Mouse (Mus musculus): ENCODE measurements at regions not wholly inside any gene's neighbourhood (a gene's known extent, or its start where the extent isn't known, plus 50 kb on each side); places are given as distances from the start of the nearest gene placed in this dataset.

GRCm38 (mm10) chr19:25923727-25924384 is 251.6 kb downstream of the Dmrt2 start:
- H3K27ac ChIP-seq = peak overlapping the region; percentile 38
- DNase-seq = no peak
- no peak for TF ChIP-seq CTCF (IDR thresholded peaks at IDR 0.05)
- intact Hi-C loops (cut with DNase I) = no loop called here
- no peak overlapping the region for H3K4me3 ChIP-seq

GRCm38 (mm10) chr19:25924385-25924769 is 252.2 kb downstream of the Dmrt2 start:
- H3K27ac ChIP-seq = peak overlapping the region; percentile 41
- intact Hi-C loops (cut with DNase I) = no loop called here
- no peak for TF ChIP-seq CTCF (IDR thresholded peaks at IDR 0.05)
- H3K4me3 ChIP-seq = no peak overlapping the region
- peak; percentile 39 for DNase-seq

- intact Hi-C loops (cut with DNase I) = no loop called here
- DNase-seq = no peak
- no peak for TF ChIP-seq CTCF (IDR thresholded peaks at IDR 0.05)
- Histone ChIP-seq H3K27ac (no peak overlapping the region), H3K4me3 (no peak overlapping the region)
Observed at GRCm38 (mm10) chr19:25927220-25927619, 255.0 kb downstream of the Dmrt2 start.

GRCm38 (mm10) chr19:25937343-25937742 is 265.1 kb downstream of the Dmrt2 start:
- Histone ChIP-seq H3K27ac (no peak overlapping the region), H3K4me3 (no peak overlapping the region)
- DNase-seq = no peak
- TF ChIP-seq CTCF (IDR thresholded peaks at IDR 0.05) = no peak
- intact Hi-C loops (cut with DNase I) = no loop called here

GRCm38 (mm10) chr19:25971210-25971609 is 299.0 kb downstream of the Dmrt2 start:
- H3K27ac ChIP-seq = no peak overlapping the region
- no peak for TF ChIP-seq CTCF (IDR thresholded peaks at IDR 0.05)
- no peak for DNase-seq
- H3K4me3 ChIP-seq = no peak overlapping the region
- intact Hi-C loops (cut with DNase I) = no loop called here

- H3K4me3 ChIP-seq = no peak overlapping the region
- intact Hi-C loops (cut with DNase I) = no loop called here
- TF ChIP-seq CTCF (IDR thresholded peaks at IDR 0.05) = no peak
- DNase-seq = no peak
- H3K27ac ChIP-seq = no peak overlapping the region
Observed at GRCm38 (mm10) chr19:25975202-25975601, 303.0 kb downstream of the Dmrt2 start.

GRCm38 (mm10) chr19:25980308-25980707 is 308.1 kb downstream of the Dmrt2 start:
- intact Hi-C loops (cut with DNase I) = no loop called here
- TF ChIP-seq CTCF (IDR thresholded peaks at IDR 0.05) = no peak
- no peak for DNase-seq
- H3K27ac ChIP-seq = no peak overlapping the region
- no peak overlapping the region for H3K4me3 ChIP-seq

GRCm38 (mm10) chr19:26014620-26015180 is 342.5 kb downstream of the Dmrt2 start:
- peak; percentile 26 for DNase-seq
- TF ChIP-seq CTCF (IDR thresholded peaks at IDR 0.05) = no peak
- Histone ChIP-seq H3K27ac (no peak overlapping the region), H3K4me3 (no peak overlapping the region)
- intact Hi-C loops (cut with DNase I) = no loop called here

- DNase-seq = peak; percentile 16
- no peak overlapping the region for H3K27ac ChIP-seq
- intact Hi-C loops (cut with DNase I) = loop anchor here (10.0 kb wide), 1 partner anchor 346 kb away; the partner anchor contains the start of gene Dmrt2
- no peak for TF ChIP-seq CTCF (IDR thresholded peaks at IDR 0.05)
- H3K4me3 ChIP-seq = no peak overlapping the region
Observed at GRCm38 (mm10) chr19:26021141-26021540, 348.9 kb downstream of the Dmrt2 start.

- H3K4me3 ChIP-seq = no peak overlapping the region
- no peak for TF ChIP-seq CTCF (IDR thresholded peaks at IDR 0.05)
- DNase-seq = no peak
- intact Hi-C loops (cut with DNase I) = loop anchor here (10.0 kb wide), 1 partner anchor 351 kb away; the partner anchor contains the start of gene Dmrt2
- no peak overlapping the region for H3K27ac ChIP-seq
Observed at GRCm38 (mm10) chr19:26026103-26026502, 353.9 kb downstream of the Dmrt2 start.

- Histone ChIP-seq H3K4me3 (no peak overlapping the region), H3K27ac (no peak overlapping the region)
- peak; percentile 64 for DNase-seq
- TF ChIP-seq CTCF (IDR thresholded peaks at IDR 0.05) = peak; percentile 59
- intact Hi-C loops (cut with DNase I) = no loop called here
Observed at GRCm38 (mm10) chr19:26037270-26037669, 365.1 kb downstream of the Dmrt2 start.

GRCm38 (mm10) chr19:26051478-26052215 is 379.4 kb downstream of the Dmrt2 start:
- intact Hi-C loops (cut with DNase I) = no loop called here
- Histone ChIP-seq H3K27ac (no peak overlapping the region), H3K4me3 (no peak overlapping the region)
- TF ChIP-seq CTCF (IDR thresholded peaks at IDR 0.05) = no peak
- no peak for DNase-seq

GRCm38 (mm10) chr19:26059668-26060067 is 387.5 kb downstream of the Dmrt2 start:
- no peak overlapping the region for H3K4me3 ChIP-seq
- no peak overlapping the region for H3K27ac ChIP-seq
- intact Hi-C loops (cut with DNase I) = no loop called here
- no peak for TF ChIP-seq CTCF (IDR thresholded peaks at IDR 0.05)
- DNase-seq = peak; percentile 31
